Mouse (Mus musculus): ENCODE data around the gene Cmtm7. TPM values are rescaled to one million over a fixed set of nuclear protein-coding genes. Genes with fewer than 3 reads are reported as not detected.

Gene Cmtm7
- total and polyA plus RNA-seq, 3 experiments, result 76.1 to 233 (median 196) TPM

DNA sequence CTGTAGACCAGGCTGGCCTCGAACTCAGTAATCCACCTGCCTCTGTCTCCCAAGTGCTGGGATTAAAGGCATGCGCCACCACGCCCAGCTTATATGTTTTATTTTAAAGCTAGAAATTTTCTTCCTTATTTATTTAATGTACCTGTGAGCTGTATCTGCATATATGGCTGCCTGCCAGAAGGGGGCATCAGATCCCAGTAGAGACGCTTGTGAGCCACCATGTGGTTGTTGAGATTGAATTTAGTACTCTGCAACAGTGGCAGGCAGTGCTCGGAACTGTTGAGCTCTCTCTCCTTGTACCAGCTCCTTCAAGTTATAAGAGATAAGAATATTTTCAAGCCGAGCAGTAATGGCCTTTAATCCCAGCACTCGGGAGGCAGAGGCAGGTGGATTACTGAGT lies 71.3 kb downstream of the Cmtm7 start:
- Histone ChIP-seq H3K36me3 (replicated peaks) (peaks cover 89% of the 10 kb centered on the region), H3K4me3 (ENCODE audit: low read depth, low read length) (no peak overlapping the region), H3K27me3 (ENCODE audit: insufficient read depth, low read length) (no peaks in the 10 kb centered on the region), H3K4me1 (ENCODE audit: insufficient read depth, low read depth, low read length) (no peaks in the 10 kb centered on the region), H3K9me3 (replicated peaks) (no peaks in the 10 kb centered on the region)
- DNase-seq (ENCODE audit: low spot score) (no peak), ATAC-seq (ENCODE audit: extremely low read depth, insufficient number of reproducible peaks, low FRiP score, poor library complexity, severe bottlenecking) (peak; percentile 60)
- TF ChIP-seq POLR2AphosphoS5 (IDR thresholded peaks at IDR 0.05; ENCODE audit: insufficient replicate concordance, low read depth, low read length) (no peak), CTCF (IDR thresholded peaks at IDR 0.05; ENCODE audit: low read depth, low read length) (peak; percentile 29; the same call in 1 of the 2 replicates)

- DNase-seq (ENCODE audit: low spot score) (no peak), ATAC-seq (ENCODE audit: extremely low read depth, insufficient number of reproducible peaks, low FRiP score, poor library complexity, severe bottlenecking) (no peak)
- Histone ChIP-seq H3K4me1 (ENCODE audit: insufficient read depth, low read depth, low read length) (no peaks in the 10 kb centered on the region), H3K27me3 (ENCODE audit: insufficient read depth, low read length) (no peaks in the 10 kb centered on the region), H3K9me3 (replicated peaks) (no peaks in the 10 kb centered on the region), H3K4me3 (ENCODE audit: low read depth, low read length) (no peak overlapping the region), H3K36me3 (replicated peaks) (peaks cover 83% of the 10 kb centered on the region)
- TF ChIP-seq GATA1 (IDR thresholded peaks at IDR 0.05; ENCODE audit: borderline replicate concordance, low read length), result no peak
- TF ChIP-seq TAL1 (conservative IDR thresholded peaks at IDR 0.05; ENCODE audit: low read depth, low read length), result no peak
- TF ChIP-seq GATA2 (IDR thresholded peaks at IDR 0.05; ENCODE audit: borderline replicate concordance, low read depth, low read length), result no peak
- TF ChIP-seq POLR2AphosphoS5 (IDR thresholded peaks at IDR 0.05; ENCODE audit: insufficient replicate concordance, low read depth, low read length), result no peak
- no peak for TF ChIP-seq CTCF (IDR thresholded peaks at IDR 0.05; ENCODE audit: low read depth, low read length)
These were observed 73.9 kb downstream of the Cmtm7 start for GRCm38 (mm10) chr9:114707805-114708204.

Other genes starting within 250 kb of the Cmtm7 start
- not detected in 2 replicates for gene Trim71, start 217.5 kb downstream of the Cmtm7 start, total RNA-seq (2014; fragmentation: Nextera tagmentation)
- gene Trim71, start 217.5 kb downstream of the Cmtm7 start, total RNA-seq (2017), result 0.11 TPM in 1 of 2 replicates, not detected in the other
- not detected in 2 replicates for gene Trim71, start 217.5 kb downstream of the Cmtm7 start, polyA plus RNA-seq (2012)
- 32.2 and 40.4 TPM in 2 replicates for gene Cnot10, start 141.7 kb downstream of the Cmtm7 start, total RNA-seq (2014; fragmentation: Nextera tagmentation)
- 45.0 and 45.8 TPM in 2 replicates for gene Cnot10, start 141.7 kb downstream of the Cmtm7 start, total RNA-seq (2017)
- 21.1 and 21.2 TPM in 2 replicates for gene Cnot10, start 141.7 kb downstream of the Cmtm7 start, polyA plus RNA-seq (2012)
- gene Dync1li1, start 93.1 kb downstream of the Cmtm7 start, total RNA-seq (2014; fragmentation: Nextera tagmentation), result 30.0 and 34.8 TPM in 2 replicates
- gene Dync1li1, start 93.1 kb downstream of the Cmtm7 start, total RNA-seq (2017), result 52.6 and 57.2 TPM in 2 replicates
- gene Dync1li1, start 93.1 kb downstream of the Cmtm7 start, polyA plus RNA-seq (2012), result 19.6 and 21.2 TPM in 2 replicates
- 20.9 and 23.9 TPM in 2 replicates for gene Cmtm6, start 50.7 kb downstream of the Cmtm7 start, total RNA-seq (2014; fragmentation: Nextera tagmentation)
- 41.4 and 42.5 TPM in 2 replicates for gene Cmtm6, start 50.7 kb downstream of the Cmtm7 start, total RNA-seq (2017)
- gene Cmtm6, start 50.7 kb downstream of the Cmtm7 start, polyA plus RNA-seq (2012), result 7.5 and 8.7 TPM in 2 replicates
- not detected in 2 replicates for gene Cmtm8, start 62.3 kb upstream of the Cmtm7 start, total RNA-seq (2014; fragmentation: Nextera tagmentation)
- gene Cmtm8, start 62.3 kb upstream of the Cmtm7 start, total RNA-seq (2017), result 0.16 and 0.17 TPM in 2 replicates
- gene Cmtm8, start 62.3 kb upstream of the Cmtm7 start, polyA plus RNA-seq (2012), result not detected in 2 replicates
- gene Gpd1l, start 152.1 kb upstream of the Cmtm7 start, total RNA-seq (2014; fragmentation: Nextera tagmentation), result 5.7 and 6.2 TPM in 2 replicates
- gene Gpd1l, start 152.1 kb upstream of the Cmtm7 start, total RNA-seq (2017), result 7.6 and 8.4 TPM in 2 replicates
- gene Gpd1l, start 152.1 kb upstream of the Cmtm7 start, polyA plus RNA-seq (2012), result 3.4 and 3.6 TPM in 2 replicates
- gene Osbpl10, start 196.7 kb upstream of the Cmtm7 start, total RNA-seq (2014; fragmentation: Nextera tagmentation), result not detected in 2 replicates
- 0.05 TPM in 1 of 2 replicates, not detected in the other for gene Osbpl10, start 196.7 kb upstream of the Cmtm7 start, total RNA-seq (2017)
- gene Osbpl10, start 196.7 kb upstream of the Cmtm7 start, polyA plus RNA-seq (2012), result not detected in 2 replicates
- 104 and 105 TPM in 2 replicates for gene Rps27rt, start 200.9 kb upstream of the Cmtm7 start, total RNA-seq (2014; fragmentation: Nextera tagmentation)
- gene Rps27rt, start 200.9 kb upstream of the Cmtm7 start, total RNA-seq (2017), result 140 and 163 TPM in 2 replicates
- gene Rps27rt, start 200.9 kb upstream of the Cmtm7 start, polyA plus RNA-seq (2012), result 3.0 and 3.8 TPM in 2 replicates